Comparison of ENCODE assay signal across 8 mouse cellular contexts in genomic region chr3:89250435-89251040, GRCm38 (mm10). TPM values are rescaled to one million over a fixed set of nuclear protein-coding genes. Genes with fewer than 3 reads are reported as not detected.
DNase-seq lines count a peak whose midpoint lies in the region; ATAC-seq lines count a peak whose summit lies in the region.

No protein-coding gene starts in this region.

- 0 out of 2 replicates have a peak overlapping the region, but pooled peaks have one; percentile 7 for H3K27ac ChIP-seq in embryonic facial prominence, embryonic 15.5 days (replicated peaks)

- no peak for ATAC-seq in embryonic facial prominence, embryonic 15.5 days (ENCODE audit: insufficient number of reproducible peaks, low FRiP score, low TSS enrichment, low read depth)

- no peaks in the 10 kb centered on the region for H3K27me3 ChIP-seq in embryonic facial prominence, embryonic 15.5 days

- peak; percentile 55 for DNase-seq in right cerebral cortex, adult 18-20 months
- no peak for DNase-seq in right cerebral cortex, postnatal 25 days
- peak; percentile 74 for DNase-seq in adrenal gland, postnatal 10 days
- DNase-seq in kidney, adult 11 months: peak; percentile 81
- DNase-seq in lung, postnatal 14 days: peak; percentile 81
- peak; percentile 42 for DNase-seq in thymus, postnatal 0 days (ENCODE audit: low spot score)
- DNase-seq in ovary, postnatal 14 days (ENCODE audit: low spot score): no peak

- H3K36me3 ChIP-seq in embryonic facial prominence, embryonic 15.5 days: peaks cover 7% of the 10 kb centered on the region

- no peaks in the 10 kb centered on the region for H3K9me3 ChIP-seq in embryonic facial prominence, embryonic 15.5 days (replicated peaks)

- H3K4me3 ChIP-seq in embryonic facial prominence, embryonic 15.5 days (replicated peaks): no peak overlapping the region

- no peak overlapping the region for H3K9ac ChIP-seq in embryonic facial prominence, embryonic 15.5 days

- WGBS in embryonic facial prominence, embryonic 15.5 days: 13% methylated on average over 7 of the region's 7 CpGs

- no peak overlapping the region for H3K4me2 ChIP-seq in embryonic facial prominence, embryonic 15.5 days (replicated peaks)

- peaks cover 34% of the 10 kb centered on the region for H3K4me1 ChIP-seq in embryonic facial prominence, embryonic 15.5 days

RNA-seq across cellular contexts. Expression of gene Trim46, which starts 4.4 kb away (rescaled TPM):
- total RNA-seq in adrenal gland, postnatal 10 days (2021): 1 to 10 TPM; 2.0 to 4.2 TPM
- 5.0 and 5.9 TPM in 2 replicates for polyA plus RNA-seq in embryonic facial prominence, embryonic 15.5 days (2015; fragmentation: Nextera tagmentation; extraction: Ambion mirVana)
- 0.98 and 1.6 TPM in 2 replicates for polyA plus RNA-seq in thymus, postnatal 0 days (2015; fragmentation: Nextera tagmentation; extraction: Ambion mirVana)

RNA-seq across cellular contexts. Expression of gene Krtcap2, which starts 4.8 kb away (rescaled TPM):
- 100 to 1,000 TPM; 109 to 116 TPM for total RNA-seq in adrenal gland, postnatal 10 days (2021)
- 294 and 310 TPM in 2 replicates for polyA plus RNA-seq in embryonic facial prominence, embryonic 15.5 days (2015; fragmentation: Nextera tagmentation; extraction: Ambion mirVana)
- 304 and 318 TPM in 2 replicates for polyA plus RNA-seq in thymus, postnatal 0 days (2015; fragmentation: Nextera tagmentation; extraction: Ambion mirVana)

RNA-seq across cellular contexts. Expression of gene Dpm3, which starts 8.6 kb away (rescaled TPM):
- total RNA-seq in adrenal gland, postnatal 10 days (2021): 100 to 1,000 TPM; 115 to 122 TPM
- 150 and 173 TPM in 2 replicates for polyA plus RNA-seq in embryonic facial prominence, embryonic 15.5 days (2015; fragmentation: Nextera tagmentation; extraction: Ambion mirVana)
- 163 and 167 TPM in 2 replicates for polyA plus RNA-seq in thymus, postnatal 0 days (2015; fragmentation: Nextera tagmentation; extraction: Ambion mirVana)

RNA-seq across cellular contexts. Expression of gene Slc50a1, which starts 19.8 kb away (rescaled TPM):
- 10 to 100 TPM; 46.7 to 53.1 TPM for total RNA-seq in adrenal gland, postnatal 10 days (2021)
- polyA plus RNA-seq in embryonic facial prominence, embryonic 15.5 days (2015; fragmentation: Nextera tagmentation; extraction: Ambion mirVana): 71.8 and 72.2 TPM in 2 replicates
- 84.7 and 87.2 TPM in 2 replicates for polyA plus RNA-seq in thymus, postnatal 0 days (2015; fragmentation: Nextera tagmentation; extraction: Ambion mirVana)

RNA-seq across cellular contexts. Expression of gene Muc1, which starts 21.7 kb away (rescaled TPM):
- total RNA-seq in adrenal gland, postnatal 10 days (2021): under 1 TPM; 0.51 to 0.55 TPM
- polyA plus RNA-seq in embryonic facial prominence, embryonic 15.5 days (2015; fragmentation: Nextera tagmentation; extraction: Ambion mirVana): 4.0 and 10.2 TPM in 2 replicates
- polyA plus RNA-seq in thymus, postnatal 0 days (2015; fragmentation: Nextera tagmentation; extraction: Ambion mirVana): 1.4 and 2.4 TPM in 2 replicates

Comparison
In these comparisons a context has a peak if more than half of its experiments do, and no peak if none do; other contexts are left out.
1. DNase-seq: peak in right cerebral cortex, adult 18-20 months (single experiment), adrenal gland, postnatal 10 days (single experiment), kidney, adult 11 months (single experiment), lung, postnatal 14 days (single experiment) and thymus, postnatal 0 days (single experiment); none in right cerebral cortex, postnatal 25 days (single experiment) and ovary, postnatal 14 days (single experiment).